Mouse (Mus musculus) heart, embryonic 11.5 days (tissue): ENCODE results near the gene Adamts9. TPM values are rescaled to one million over a fixed set of nuclear protein-coding genes. Genes with fewer than 3 reads are reported as not detected.
A peak's percentile ranks its signal among the peaks of the same experiment; 100 is the strongest.

Experiments used
- ATAC-seq: fragments of 200-750 bp; cut with Nextera tagmentation; replicated peaks from 2 replicates; pipeline ENCODE4 v1.8.0; 2017; ENCODE audit warnings: moderate library complexity; ENCODE audit not compliant: insufficient number of reproducible peaks, low FRiP score, low TSS enrichment
- H3K27ac ChIP-seq: fragments of 300-500 bp; sonication (generic); 2 replicates; pipeline ENCODE4 v1.5.1; 2014; ENCODE audit warnings: mild to moderate bottlenecking, low read depth, low read length
- H3K27me3 ChIP-seq: fragments of 300-500 bp; sonication (generic); 2 replicates; pipeline ENCODE4 v1.6.1; 2014; ENCODE audit warnings: mild to moderate bottlenecking, low read length, mixed read lengths; ENCODE audit not compliant: control insufficient read depth, insufficient read depth
- H3K36me3 ChIP-seq: fragments of 300-500 bp; sonication (generic); 2 replicates; pipeline ENCODE4 v1.6.1; 2014; ENCODE audit warnings: mild to moderate bottlenecking, low read length, moderate library complexity, mixed read lengths; ENCODE audit not compliant: control insufficient read depth, insufficient read depth
- H3K4me1 ChIP-seq: fragments of 300-500 bp; sonication (generic); 2 replicates; pipeline ENCODE4 v1.6.1; 2014; ENCODE audit warnings: low read length; ENCODE audit not compliant: control insufficient read depth, insufficient read depth
- H3K4me2 ChIP-seq: fragments of 300-500 bp; sonication (generic); 2 replicates; pipeline ENCODE4 v1.6.1; 2014; ENCODE audit warnings: mild to moderate bottlenecking, moderate library complexity
- H3K4me3 ChIP-seq: fragments of 300-500 bp; sonication (generic); 2 replicates; pipeline ENCODE4 v1.5.1; 2014; ENCODE audit warnings: low read depth, low read length
- H3K9ac ChIP-seq: fragments of 300-500 bp; sonication (generic); 2 replicates; pipeline ENCODE4 v1.6.1; 2014; ENCODE audit warnings: mild to moderate bottlenecking, low read depth, low read length, moderate library complexity
- H3K9me3 ChIP-seq: fragments of 300-500 bp; sonication (generic); replicated peaks from 2 replicates; pipeline ENCODE4 v1.6.1; 2016; ENCODE audit warnings: low read length; ENCODE audit not compliant: control insufficient read depth
- WGBS: fragments of 180-500 bp; shearing (Covaris S2); extraction: QIAGEN DNeasy Blood & Tissue Kit; methylation state at CpG from one replicate; pipeline ENCODE4 v1.1.7; 2014; ENCODE audit not compliant: insufficient replicate concordance; 5-methylcytosine and 5-hydroxymethylcytosine counted together
- polyA plus RNA-seq: library from polyadenylated mRNA; unstranded; fragments of >200 nt; fragmentation: Nextera tagmentation; extraction: Ambion mirVana; gene quantifications from 2 replicates; pipeline ENCODE4 v1.2.1, GENCODE M21; 2014

Adamts9 gene
- 6.0 and 9.6 TPM in 2 replicates for polyA plus RNA-seq

DNA sequence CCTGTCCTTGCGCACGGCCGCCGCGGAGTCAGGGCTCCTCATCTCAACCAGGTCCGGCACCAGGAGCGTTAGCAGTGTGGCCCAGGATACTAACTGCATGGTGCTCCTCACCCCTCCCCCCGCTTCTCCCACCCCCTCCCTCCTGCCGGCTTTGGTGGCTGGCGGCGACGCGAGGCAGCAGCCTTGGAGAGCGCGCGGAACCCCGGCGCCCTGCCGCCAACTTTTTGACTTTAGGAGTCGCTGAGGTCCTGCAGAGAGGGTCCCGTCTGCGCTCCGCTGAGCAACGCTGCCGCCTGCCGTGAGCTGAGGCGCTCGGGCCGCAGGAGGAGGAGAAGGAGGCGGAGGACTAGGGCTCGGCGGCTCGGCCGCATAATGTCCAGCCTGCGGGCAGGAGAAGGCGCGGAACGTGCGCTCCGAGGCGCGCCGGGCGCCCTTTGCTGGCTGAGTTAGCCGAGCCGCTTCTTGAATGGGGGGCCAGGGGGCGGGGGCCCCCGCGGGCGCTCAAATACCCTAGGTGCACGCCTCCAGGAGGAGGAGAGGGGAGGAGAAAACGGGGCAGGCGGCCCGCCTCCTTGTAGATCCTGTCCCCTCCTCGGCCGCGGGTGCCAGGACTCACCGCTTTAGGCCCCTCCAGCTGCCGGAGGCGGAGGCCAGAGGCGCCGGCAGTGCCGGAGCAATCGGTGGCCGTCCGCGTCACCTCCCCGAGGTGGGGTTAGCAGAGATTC is at the start of gene Adamts9:
Gene Adamts9, minus strand, starts transcription at position 436 of the 725 bp plus-strand sequence.
- Histone ChIP-seq H3K36me3 (no peaks in the 10 kb centered on the region), H3K9ac (peak within 1 kb of the TSS; percentile 87), H3K4me3 (peak within 1 kb of the TSS; percentile 62), H3K4me1 (0 out of 2 replicates have a peak, but pooled peaks cover 7% of the 10 kb centered on the region), H3K4me2 (peak within 1 kb of the TSS; percentile 83), H3K9me3 (no peaks in the 10 kb centered on the region; the same call in 1 of the 2 replicates), H3K27me3 (no peaks in the 10 kb centered on the region), H3K27ac (peak within 1 kb of the TSS; percentile 94)
- peak; percentile 84 for ATAC-seq
- WGBS: under 1% methylated on average over 62 of the region's 68 CpGs

DNA sequence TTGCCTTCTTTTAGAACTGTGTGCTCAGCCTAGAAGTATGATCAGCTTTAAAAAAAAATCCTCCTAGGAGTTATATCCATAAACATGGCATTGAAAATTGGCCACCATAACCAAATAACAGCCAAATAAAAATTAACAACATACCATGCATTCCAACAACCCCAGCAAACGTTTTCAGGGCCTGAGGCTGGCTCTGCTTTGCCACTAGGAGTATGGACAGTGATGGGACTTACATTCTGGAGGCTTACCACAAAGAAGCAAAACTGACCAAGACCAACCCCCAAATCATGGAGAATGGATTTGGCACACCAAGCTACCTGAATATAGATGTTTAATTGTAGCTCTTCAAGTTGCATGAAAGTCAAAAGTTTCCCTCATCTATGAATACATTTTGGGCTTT is 48.3 kb upstream of the Adamts9 start:
- Histone ChIP-seq H3K27me3 (no peaks in the 10 kb centered on the region), H3K4me1 (peaks cover 11% of the 10 kb centered on the region; the same call in 1 of the 2 replicates), H3K9ac (no peak overlapping the region), H3K27ac (no peak overlapping the region), H3K9me3 (0 out of 2 replicates have a peak, but pooled peaks cover 3% of the 10 kb centered on the region), H3K4me3 (no peak overlapping the region), H3K4me2 (no peak overlapping the region), H3K36me3 (no peaks in the 10 kb centered on the region)
- ATAC-seq: no peak
- WGBS: 37% methylated on average over 1 of the region's 1 CpGs

DNA sequence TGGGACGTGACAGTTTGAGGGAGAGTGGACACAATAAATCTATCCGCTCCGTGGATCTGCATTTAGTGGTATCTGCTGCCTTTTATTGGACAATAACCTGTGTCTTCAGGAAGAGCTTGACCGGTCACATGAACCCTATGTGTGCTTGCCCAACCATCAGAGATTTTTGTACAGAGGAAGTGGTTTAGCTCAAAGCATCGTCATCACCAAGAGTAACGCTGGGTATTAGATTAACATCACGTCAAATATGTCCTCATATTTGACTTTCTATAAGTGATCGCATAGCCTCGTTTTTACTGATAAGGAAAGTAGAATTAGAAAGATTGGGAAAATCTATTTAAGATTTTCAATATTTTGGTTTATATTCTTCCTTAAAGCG is 45.3 kb upstream of the Adamts9 start:
- no peak for ATAC-seq
- H3K4me1 ChIP-seq: peaks cover 13% of the 10 kb centered on the region; the same call in 1 of the 2 replicates
- 82% methylated on average over 10 of the region's 10 CpGs for WGBS
- no peaks in the 10 kb centered on the region for H3K27me3 ChIP-seq
- H3K9ac ChIP-seq: no peak overlapping the region
- H3K4me3 ChIP-seq: no peak overlapping the region
- no peak overlapping the region for H3K4me2 ChIP-seq
- H3K36me3 ChIP-seq: no peaks in the 10 kb centered on the region
- no peak overlapping the region for H3K27ac ChIP-seq
- H3K9me3 ChIP-seq: 0 out of 2 replicates have a peak, but pooled peaks cover 3% of the 10 kb centered on the region

DNA sequence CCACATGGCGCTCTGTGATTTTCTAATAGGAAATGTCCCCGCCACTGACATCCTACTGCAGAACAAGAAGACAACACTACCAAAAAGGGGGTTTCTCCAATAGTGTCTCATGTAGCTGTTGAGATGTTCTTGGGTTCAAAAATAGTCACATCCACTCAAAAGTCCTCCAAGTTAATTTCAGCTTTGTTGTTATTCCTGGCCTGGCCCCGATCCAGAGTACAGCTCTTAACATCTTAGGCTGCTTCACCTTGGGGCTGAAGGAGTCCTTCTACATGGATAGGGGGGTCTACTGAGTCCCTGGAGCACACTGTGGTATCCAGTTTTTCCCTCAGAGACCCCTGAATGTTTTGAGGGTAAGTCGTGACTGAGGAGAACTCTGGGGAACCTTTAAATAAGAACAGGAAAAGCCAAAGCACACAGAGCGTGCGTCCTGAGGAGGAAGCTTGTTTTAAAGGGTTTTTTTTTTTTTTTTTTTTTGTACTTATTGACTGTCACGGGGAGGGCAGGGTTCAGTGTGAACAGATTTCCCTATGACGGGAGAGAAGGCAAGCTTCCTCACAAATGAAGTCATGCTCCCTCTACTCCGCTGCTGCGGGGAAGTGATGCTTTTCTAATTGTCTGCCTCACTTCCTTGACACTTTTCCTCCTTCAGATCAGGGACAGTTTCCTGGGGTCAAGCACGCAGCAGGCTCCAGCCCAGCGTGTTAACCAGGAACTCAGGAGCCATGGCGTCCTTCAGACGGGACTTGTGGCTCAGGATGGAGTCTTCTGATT is 44.7 kb upstream of the Adamts9 start:
- no peak for ATAC-seq
- WGBS: 52% methylated on average over 14 of the region's 14 CpGs
- H3K4me2 ChIP-seq: peak overlapping the region; percentile 3; the same call in 1 of the 2 replicates

DNA sequence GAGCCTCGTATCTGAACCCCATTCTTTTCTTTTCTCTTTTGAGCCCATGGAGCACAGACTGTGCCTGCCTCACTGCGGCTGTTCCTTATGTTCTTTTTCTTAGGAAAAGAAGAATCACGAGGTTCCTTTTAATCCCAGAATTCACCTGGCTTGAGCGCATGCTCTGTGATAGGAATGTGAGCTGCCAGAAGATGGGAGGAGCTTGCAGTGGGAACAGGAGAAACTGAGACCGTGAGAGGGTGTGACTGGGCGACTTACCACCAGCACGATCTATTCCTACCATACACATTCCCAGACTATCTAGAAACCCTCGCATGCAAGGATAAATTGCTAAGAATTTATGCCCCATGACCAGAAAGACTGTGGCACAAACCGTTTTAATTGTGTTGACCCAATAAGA is 44.1 kb upstream of the Adamts9 start:
- Histone ChIP-seq H3K9ac (no peak overlapping the region), H3K4me3 (no peak overlapping the region), H3K4me2 (no peak overlapping the region), H3K9me3 (0 out of 2 replicates have a peak, but pooled peaks cover 3% of the 10 kb centered on the region), H3K27ac (no peak overlapping the region), H3K36me3 (no peaks in the 10 kb centered on the region), H3K4me1 (peaks cover 18% of the 10 kb centered on the region; the same call in 1 of the 2 replicates), H3K27me3 (no peaks in the 10 kb centered on the region)
- WGBS: 74% methylated on average over 9 of the region's 9 CpGs
- ATAC-seq: no peak

More for the DNA sequence above, 44.7 kb upstream of the Adamts9 start:
- Histone ChIP-seq H3K27ac (no peak overlapping the region), H3K9ac (no peak overlapping the region), H3K36me3 (no peaks in the 10 kb centered on the region), H3K27me3 (no peaks in the 10 kb centered on the region), H3K9me3 (0 out of 2 replicates have a peak, but pooled peaks cover 3% of the 10 kb centered on the region), H3K4me3 (no peak overlapping the region), H3K4me1 (peaks cover 18% of the 10 kb centered on the region; the same call in 1 of the 2 replicates)

DNA sequence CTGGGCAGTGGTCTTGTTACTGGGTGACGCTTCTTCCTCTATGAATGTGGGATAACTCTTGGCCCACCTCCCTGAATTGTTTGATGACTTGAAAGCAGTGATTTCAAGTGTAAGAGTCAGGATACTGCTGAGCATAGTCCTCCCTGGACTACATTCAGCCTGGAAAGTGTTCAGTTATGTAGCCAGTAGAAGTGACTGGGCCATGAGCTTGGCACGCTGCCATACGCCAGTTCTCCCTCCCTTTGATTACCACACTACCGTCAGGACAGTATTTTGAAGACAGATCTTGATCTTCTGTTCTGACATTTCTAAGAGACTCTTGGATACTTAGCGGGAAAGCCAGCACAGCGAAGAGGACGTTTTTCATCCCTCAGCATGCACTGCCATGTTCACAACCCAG is 40.1 kb upstream of the Adamts9 start:
- 60% methylated on average over 7 of the region's 7 CpGs for WGBS
- ATAC-seq: 0 out of 2 replicates have a peak, but pooled peaks have one; percentile 31
- no peak overlapping the region for H3K4me3 ChIP-seq
- no peaks in the 10 kb centered on the region for H3K27me3 ChIP-seq
- no peaks in the 10 kb centered on the region for H3K36me3 ChIP-seq
- H3K9ac ChIP-seq: no peak overlapping the region
- no peaks in the 10 kb centered on the region for H3K9me3 ChIP-seq
- no peak overlapping the region for H3K4me2 ChIP-seq
- H3K27ac ChIP-seq: 0 out of 2 replicates have a peak overlapping the region, but pooled peaks have one; percentile 6
- H3K4me1 ChIP-seq: peaks cover 9% of the 10 kb centered on the region; the same call in 1 of the 2 replicates

DNA sequence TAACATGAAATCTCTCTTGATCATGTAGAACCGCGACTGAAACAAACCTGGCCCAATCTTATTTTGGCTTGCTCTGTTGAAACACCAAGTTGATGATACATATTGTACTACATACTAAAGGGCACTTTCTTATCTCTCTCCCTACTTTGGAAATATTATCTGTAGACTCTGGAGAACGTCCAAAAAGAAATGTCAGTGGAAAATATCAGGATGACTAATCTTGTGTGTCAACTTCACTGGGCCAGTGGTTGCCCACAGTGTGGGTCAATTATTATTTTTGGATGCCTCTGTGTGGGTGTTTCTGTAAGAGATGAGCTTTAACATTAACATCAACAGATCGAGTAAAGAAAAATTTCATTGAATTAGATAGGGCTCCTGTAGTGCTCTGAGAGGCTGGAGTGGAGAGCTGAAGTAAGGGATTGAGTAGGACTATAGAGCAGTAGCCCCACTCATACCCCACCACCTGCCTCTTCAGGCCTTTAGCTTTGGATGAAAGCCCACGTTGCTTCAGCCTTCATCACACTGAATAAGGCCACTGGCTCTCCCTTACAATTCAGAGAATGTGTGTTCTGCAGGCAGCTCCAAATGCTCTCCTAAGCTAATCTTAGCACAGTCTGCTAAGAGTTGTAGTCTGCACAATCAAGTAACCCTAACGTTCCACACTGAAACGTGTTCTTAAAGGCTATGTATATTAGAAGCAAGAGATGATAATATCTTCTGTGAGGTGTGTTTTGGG is 38.3 kb upstream of the Adamts9 start:
- 65% methylated on average over 7 of the region's 7 CpGs for WGBS
- no peak for ATAC-seq
- Histone ChIP-seq H3K4me1 (peaks cover 7% of the 10 kb centered on the region; the same call in 1 of the 2 replicates), H3K4me3 (no peak overlapping the region), H3K9me3 (no peaks in the 10 kb centered on the region), H3K27me3 (no peaks in the 10 kb centered on the region), H3K9ac (no peak overlapping the region), H3K36me3 (no peaks in the 10 kb centered on the region), H3K27ac (no peak overlapping the region), H3K4me2 (no peak overlapping the region)

DNA sequence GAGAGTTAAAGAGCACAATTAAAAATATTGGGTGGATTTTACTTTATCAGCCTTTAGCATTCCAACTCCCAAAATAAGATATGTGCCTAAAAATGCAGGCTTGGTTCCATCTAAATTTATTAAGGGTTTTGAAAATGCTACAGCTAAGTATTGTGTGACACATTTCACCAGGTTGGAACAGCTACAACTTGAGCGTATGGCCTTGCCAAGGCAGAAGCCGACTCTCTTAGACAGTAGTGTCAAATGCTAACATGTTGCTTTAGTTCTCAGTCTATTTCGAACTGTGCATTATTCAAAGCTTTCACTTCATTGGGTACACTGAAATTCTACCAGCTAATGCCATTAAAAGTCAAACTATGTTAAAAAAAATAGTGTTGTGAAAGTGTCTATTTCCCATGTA is 30.0 kb upstream of the Adamts9 start:
- Histone ChIP-seq H3K27ac (no peak overlapping the region), H3K9ac (no peak overlapping the region), H3K4me3 (no peak overlapping the region), H3K4me1 (no peaks in the 10 kb centered on the region), H3K36me3 (no peaks in the 10 kb centered on the region), H3K9me3 (no peaks in the 10 kb centered on the region), H3K27me3 (no peaks in the 10 kb centered on the region), H3K4me2 (no peak overlapping the region)
- 84% methylated on average over 3 of the region's 3 CpGs for WGBS
- no peak for ATAC-seq
